Mouse (Mus musculus): Measurements from ENCODE around the gene Cdrt4. TPM values are rescaled to one million over a fixed set of nuclear protein-coding genes. Genes with fewer than 3 reads are reported as not detected.

Cdrt4 gene
- polyA plus RNA-seq, 1 experiment: not detected

DNA sequence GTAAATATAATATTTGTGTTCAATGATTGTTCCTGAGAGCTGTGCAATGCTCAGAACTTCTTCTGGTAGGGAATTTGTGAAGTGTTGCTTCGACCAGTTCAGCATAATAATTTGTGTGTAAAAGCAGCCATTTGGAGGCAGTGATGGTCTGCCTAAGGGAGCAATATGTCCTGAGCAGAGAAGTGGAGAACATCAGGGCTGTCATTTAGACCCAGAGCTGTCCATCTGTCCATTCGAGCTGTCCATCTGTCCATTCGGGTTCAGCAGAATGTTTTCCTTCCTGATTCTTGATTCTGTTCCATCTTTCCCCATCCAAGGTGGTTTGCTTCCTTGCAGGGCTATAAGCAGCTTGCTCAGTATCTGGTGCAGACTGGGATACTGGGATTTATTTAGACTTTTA lies 33.4 kb downstream of the Cdrt4 start:
- 58% methylated on average over 3 of the region's 3 CpGs for WGBS
- Histone ChIP-seq H3K27ac (ENCODE audit: insufficient read depth, low read depth, low read length) (no peak overlapping the region), H3K4me3 (ENCODE audit: insufficient read depth, low read depth, low read length) (no peak overlapping the region), H3K4me1 (ENCODE audit: control insufficient read depth, insufficient read depth, low read length) (no peaks in the 10 kb centered on the region)
- TF ChIP-seq POLR2A (IDR thresholded peaks at IDR 0.05; ENCODE audit: insufficient read depth, low read depth, low read length) (no peak), CTCF (IDR thresholded peaks at IDR 0.05; ENCODE audit: insufficient read depth, low read depth, low read length) (no peak)

DNA sequence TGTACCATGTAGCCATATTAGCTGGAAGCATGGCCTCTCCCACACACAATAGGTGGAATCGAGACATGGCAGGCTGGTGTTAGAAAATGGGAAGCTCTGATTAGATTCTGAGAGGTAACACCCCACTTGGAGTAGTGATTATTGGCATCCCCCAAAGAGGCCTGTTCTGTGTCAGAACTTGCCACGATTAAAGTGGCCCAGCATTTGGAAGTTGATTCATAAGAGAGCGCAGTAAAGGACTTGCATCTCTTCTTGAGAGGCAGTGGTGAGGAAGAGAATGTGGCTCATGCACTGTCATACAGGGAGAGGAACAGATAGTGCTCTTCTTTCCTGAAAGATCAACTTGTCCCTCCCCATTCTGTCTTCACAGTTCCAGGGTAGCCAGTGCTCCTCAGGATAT lies 34.1 kb downstream of the Cdrt4 start:
- Histone ChIP-seq H3K4me3 (ENCODE audit: insufficient read depth, low read depth, low read length) (no peak overlapping the region), H3K4me1 (ENCODE audit: control insufficient read depth, insufficient read depth, low read length) (no peaks in the 10 kb centered on the region), H3K27ac (ENCODE audit: insufficient read depth, low read depth, low read length) (no peak overlapping the region)
- TF ChIP-seq POLR2A (IDR thresholded peaks at IDR 0.05; ENCODE audit: insufficient read depth, low read depth, low read length): no peak
- no peak for TF ChIP-seq CTCF (IDR thresholded peaks at IDR 0.05; ENCODE audit: insufficient read depth, low read depth, low read length)
- 85% methylated on average over 3 of the region's 3 CpGs for WGBS

DNA sequence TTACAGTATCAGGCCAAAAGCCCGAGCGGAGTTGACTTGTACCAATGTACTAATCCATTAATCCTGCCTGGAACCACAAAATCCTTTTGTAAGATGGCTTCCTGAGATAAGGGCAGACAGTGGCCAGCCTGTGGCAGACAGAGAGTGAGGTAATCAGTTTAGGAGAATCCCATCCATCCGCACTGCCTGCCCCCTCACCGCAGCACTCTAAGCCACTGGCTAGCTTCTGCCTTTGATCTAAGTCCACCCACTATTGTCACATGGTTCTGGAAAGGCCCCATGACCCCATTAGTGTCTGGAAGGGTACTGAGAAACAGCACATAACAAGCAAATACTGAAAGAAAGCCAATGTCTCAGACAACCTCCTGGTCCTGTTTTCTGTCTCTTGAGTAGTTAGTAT lies 35.6 kb downstream of the Cdrt4 start:
- H3K27ac ChIP-seq (ENCODE audit: insufficient read depth, low read depth, low read length): no peak overlapping the region
- no peak overlapping the region for H3K4me3 ChIP-seq (ENCODE audit: insufficient read depth, low read depth, low read length)
- no peak for TF ChIP-seq POLR2A (IDR thresholded peaks at IDR 0.05; ENCODE audit: insufficient read depth, low read depth, low read length)
- TF ChIP-seq CTCF (IDR thresholded peaks at IDR 0.05; ENCODE audit: insufficient read depth, low read depth, low read length): no peak
- H3K4me1 ChIP-seq (ENCODE audit: control insufficient read depth, insufficient read depth, low read length): no peaks in the 10 kb centered on the region
- 92% methylated on average over 4 of the region's 4 CpGs for WGBS

GRCm38 (mm10) chr11:62990150-62990685 lies 39.2 kb downstream of the Cdrt4 start:
- H3K27ac ChIP-seq (ENCODE audit: insufficient read depth, low read depth, low read length): no peak overlapping the region
- TF ChIP-seq CTCF (IDR thresholded peaks at IDR 0.05; ENCODE audit: insufficient read depth, low read depth, low read length) (no peak), POLR2A (IDR thresholded peaks at IDR 0.05; ENCODE audit: insufficient read depth, low read depth, low read length) (no peak)
- no peaks in the 10 kb centered on the region for H3K4me1 ChIP-seq (ENCODE audit: control insufficient read depth, insufficient read depth, low read length)
- H3K4me3 ChIP-seq (ENCODE audit: insufficient read depth, low read depth, low read length): no peak overlapping the region
- 99% methylated on average over 3 of the region's 3 CpGs for WGBS

GRCm38 (mm10) chr11:62990811-62991210 lies 39.8 kb downstream of the Cdrt4 start:
- WGBS: 78% methylated on average over 5 of the region's 5 CpGs
- Histone ChIP-seq H3K27ac (ENCODE audit: insufficient read depth, low read depth, low read length) (no peak overlapping the region), H3K4me1 (ENCODE audit: control insufficient read depth, insufficient read depth, low read length) (no peaks in the 10 kb centered on the region), H3K4me3 (ENCODE audit: insufficient read depth, low read depth, low read length) (no peak overlapping the region)
- TF ChIP-seq POLR2A (IDR thresholded peaks at IDR 0.05; ENCODE audit: insufficient read depth, low read depth, low read length) (no peak), CTCF (IDR thresholded peaks at IDR 0.05; ENCODE audit: insufficient read depth, low read depth, low read length) (no peak)

GRCm38 (mm10) chr11:62992545-62993242 lies 41.7 kb downstream of the Cdrt4 start:
- Histone ChIP-seq H3K4me3 (ENCODE audit: insufficient read depth, low read depth, low read length) (no peak overlapping the region), H3K4me1 (ENCODE audit: control insufficient read depth, insufficient read depth, low read length) (peaks cover 3% of the 10 kb centered on the region; the same call in 1 of the 2 replicates), H3K27ac (ENCODE audit: insufficient read depth, low read depth, low read length) (no peak overlapping the region)
- TF ChIP-seq POLR2A (IDR thresholded peaks at IDR 0.05; ENCODE audit: insufficient read depth, low read depth, low read length): no peak
- no peak for TF ChIP-seq CTCF (IDR thresholded peaks at IDR 0.05; ENCODE audit: insufficient read depth, low read depth, low read length)
- WGBS: 95% methylated on average over 13 of the region's 13 CpGs

- Histone ChIP-seq H3K27ac (ENCODE audit: insufficient read depth, low read depth, low read length) (no peak overlapping the region), H3K4me3 (ENCODE audit: insufficient read depth, low read depth, low read length) (no peak overlapping the region), H3K4me1 (ENCODE audit: control insufficient read depth, insufficient read depth, low read length) (peaks cover 4% of the 10 kb centered on the region; the same call in 1 of the 2 replicates)
- TF ChIP-seq CTCF (IDR thresholded peaks at IDR 0.05; ENCODE audit: insufficient read depth, low read depth, low read length) (no peak), POLR2A (IDR thresholded peaks at IDR 0.05; ENCODE audit: insufficient read depth, low read depth, low read length) (no peak)
- WGBS: 95% methylated on average over 9 of the region's 9 CpGs
Observed at GRCm38 (mm10) chr11:62995066-62995754, 44.2 kb downstream of the Cdrt4 start.

- no peak for TF ChIP-seq POLR2A (IDR thresholded peaks at IDR 0.05; ENCODE audit: insufficient read depth, low read depth, low read length)
- H3K4me1 ChIP-seq (ENCODE audit: control insufficient read depth, insufficient read depth, low read length): peaks cover 4% of the 10 kb centered on the region; the same call in 1 of the 2 replicates
- 91% methylated on average over 5 of the region's 5 CpGs for WGBS
- H3K4me3 ChIP-seq (ENCODE audit: insufficient read depth, low read depth, low read length): no peak overlapping the region
- H3K27ac ChIP-seq (ENCODE audit: insufficient read depth, low read depth, low read length): no peak overlapping the region
Observed at GRCm38 (mm10) chr11:62995755-62996521, 44.9 kb downstream of the Cdrt4 start.
